Mouse (Mus musculus) adrenal gland, adult 18-20 months (tissue): ENCODE measurements around the gene F2rl1. TPM values are rescaled to one million over a fixed set of nuclear protein-coding genes. Genes with fewer than 3 reads are reported as not detected.
A peak's percentile ranks its signal among the peaks of the same experiment; 100 is the strongest.
"Not testable (repeated sequence)": the region's sequence is repeated elsewhere in the genome, so short reads cannot be mapped to it uniquely, and the experiment has no call there.

Experiments used
- DNase-seq, 2 experiments: peaks; one replicate each; pipeline ENCODE4 v3.0.0; 2021 to 2022; ENCODE audit warnings: low spot score in 2 of 2
- total RNA-seq, 2 experiments: library from RNA; stranded (reverse); gene quantifications; 1 replicate in 1 of 2; 2 replicates in 1 of 2; pipeline ENCODE4 v1.2.3; 2021

The F2rl1 gene
- total RNA-seq, 2 experiments from 2014 or later, result 0.10 to 0.45 TPM

GRCm38 (mm10) chr13:95534131-95534561 lies 9.1 kb upstream of the F2rl1 start:
- no peak for DNase-seq

GRCm38 (mm10) chr13:95533640-95534039 lies 8.6 kb upstream of the F2rl1 start:
- DNase-seq, result no peak

GRCm38 (mm10) chr13:95533121-95533520 lies 8.1 kb upstream of the F2rl1 start:
- DNase-seq, result not testable (repeated sequence)

- no peak for DNase-seq
These were observed 6.4 kb upstream of the F2rl1 start for GRCm38 (mm10) chr13:95531273-95532045.

GRCm38 (mm10) chr13:95529246-95529645 lies 4.2 kb upstream of the F2rl1 start:
- DNase-seq, result no peak

GRCm38 (mm10) chr13:95524424-95524673 lies 678 bp downstream of the F2rl1 start:
- DNase-seq, result no peak

GRCm38 (mm10) chr13:95523659-95524423 lies 1.2 kb downstream of the F2rl1 start:
- DNase-seq, result peak; percentile 29 to 31

GRCm38 (mm10) chr13:95522176-95522575 lies 2.9 kb downstream of the F2rl1 start:
- no peak for DNase-seq

- no peak for DNase-seq
These were observed 4.0 kb downstream of the F2rl1 start for GRCm38 (mm10) chr13:95521029-95521428.

- DNase-seq, result no peak
These were observed 10.3 kb downstream of the F2rl1 start for GRCm38 (mm10) chr13:95514756-95515155.

- no peak for DNase-seq
These were observed 15.0 kb downstream of the F2rl1 start for GRCm38 (mm10) chr13:95510054-95510453.

GRCm38 (mm10) chr13:95503279-95503917 lies 21.6 kb downstream of the F2rl1 start:
- DNase-seq, result no peak

- no peak for DNase-seq
These were observed 28.4 kb downstream of the F2rl1 start for GRCm38 (mm10) chr13:95496601-95497000.

- DNase-seq, result no peak
These were observed 30.2 kb downstream of the F2rl1 start for GRCm38 (mm10) chr13:95494812-95495211.

GRCm38 (mm10) chr13:95493296-95493695 lies 31.7 kb downstream of the F2rl1 start:
- no peak for DNase-seq

GRCm38 (mm10) chr13:95491327-95491726 lies 33.7 kb downstream of the F2rl1 start:
- no peak for DNase-seq

GRCm38 (mm10) chr13:95484664-95485063 lies 40.4 kb downstream of the F2rl1 start:
- DNase-seq, result no peak

- DNase-seq, result peak; percentile 68 to 76
These were observed 43.6 kb downstream of the F2rl1 start for GRCm38 (mm10) chr13:95481428-95481827.

GRCm38 (mm10) chr13:95478671-95479413 lies 46.2 kb downstream of the F2rl1 start, which contains the start of gene S100z:
S100z (minus strand) TSS chr13:95478721.
- DNase-seq, result no peak

- DNase-seq, result no peak
These were observed 47.9 kb downstream of the F2rl1 start for GRCm38 (mm10) chr13:95477173-95477572.

GRCm38 (mm10) chr13:95475124-95475523 lies 49.9 kb downstream of the F2rl1 start:
- no peak for DNase-seq
